Mouse (Mus musculus): ENCODE results near the gene Ptges3l.
A peak's percentile ranks its signal among the peaks of the same experiment; 100 is the strongest.
"Not testable (repeated sequence)": the region's sequence is repeated elsewhere in the genome, so short reads cannot be mapped to it uniquely, and the experiment has no call there.

Ptges3l gene

DNA sequence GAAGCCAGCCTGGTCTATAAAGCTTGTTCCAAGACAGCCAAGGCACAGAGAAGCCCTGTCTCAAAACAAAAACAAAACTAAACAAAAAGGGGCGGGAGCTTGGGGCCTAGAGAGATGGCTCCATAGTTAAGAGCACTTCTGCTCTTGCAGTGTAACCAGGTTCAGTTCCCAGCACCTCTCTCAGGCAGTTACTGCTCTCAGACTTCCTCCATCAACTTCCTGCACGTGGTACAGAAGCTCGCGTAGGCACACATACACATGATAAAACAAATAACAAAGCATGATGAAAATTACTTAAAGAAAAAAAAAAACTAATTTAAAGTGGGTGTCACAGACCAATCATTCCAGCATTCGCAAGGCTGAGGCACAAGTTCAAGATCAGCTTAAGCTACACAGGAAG, 5.0 kb downstream of the Ptges3l start:
- no peak for DNase-seq (ENCODE audit: low spot score in 2 of 2)

DNA sequence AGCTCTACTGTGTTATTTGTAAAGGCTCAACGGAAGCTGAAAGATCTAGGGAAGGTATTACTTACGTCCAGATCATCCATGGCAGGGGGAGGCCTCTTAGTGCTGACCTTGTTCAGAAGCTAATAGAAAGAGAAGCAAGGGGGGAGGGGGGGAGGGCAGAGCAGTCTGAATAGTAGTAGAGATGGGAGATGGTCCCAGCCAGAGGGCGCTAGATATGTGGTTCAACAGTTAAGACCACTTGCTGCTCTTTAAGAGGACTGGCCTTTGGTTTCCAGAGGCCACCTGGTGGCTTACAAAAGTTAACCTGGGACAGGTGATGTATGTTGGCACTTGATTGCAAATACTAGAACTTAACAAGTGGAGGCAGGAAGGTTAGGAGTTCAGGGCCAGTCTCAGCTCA, 5.5 kb downstream of the Ptges3l start:
- DNase-seq (ENCODE audit: low spot score in 2 of 2) = peak in 1 of 2 experiments; percentile 26

DNA sequence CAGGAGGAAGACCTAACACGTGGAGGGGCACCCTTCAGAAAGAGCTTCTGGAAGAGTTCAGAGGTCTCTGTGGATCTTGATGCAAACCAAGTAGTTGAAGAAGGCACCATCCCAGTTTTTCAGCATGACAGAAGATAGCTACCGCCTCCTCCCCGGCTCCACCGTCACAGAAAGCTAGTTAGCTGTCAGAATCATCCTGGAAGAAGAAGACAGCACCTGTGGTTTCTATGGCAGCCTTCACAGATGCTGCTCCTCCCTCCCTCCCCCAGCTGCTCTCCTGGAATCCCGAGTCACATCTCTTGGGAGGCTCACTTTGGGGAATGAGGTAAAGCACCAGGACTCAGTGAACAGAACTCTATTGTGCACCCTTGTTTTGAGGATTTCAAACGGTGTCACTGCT, 6.1 kb downstream of the Ptges3l start:
- DNase-seq (ENCODE audit: low spot score in 2 of 2) = no peak

DNA sequence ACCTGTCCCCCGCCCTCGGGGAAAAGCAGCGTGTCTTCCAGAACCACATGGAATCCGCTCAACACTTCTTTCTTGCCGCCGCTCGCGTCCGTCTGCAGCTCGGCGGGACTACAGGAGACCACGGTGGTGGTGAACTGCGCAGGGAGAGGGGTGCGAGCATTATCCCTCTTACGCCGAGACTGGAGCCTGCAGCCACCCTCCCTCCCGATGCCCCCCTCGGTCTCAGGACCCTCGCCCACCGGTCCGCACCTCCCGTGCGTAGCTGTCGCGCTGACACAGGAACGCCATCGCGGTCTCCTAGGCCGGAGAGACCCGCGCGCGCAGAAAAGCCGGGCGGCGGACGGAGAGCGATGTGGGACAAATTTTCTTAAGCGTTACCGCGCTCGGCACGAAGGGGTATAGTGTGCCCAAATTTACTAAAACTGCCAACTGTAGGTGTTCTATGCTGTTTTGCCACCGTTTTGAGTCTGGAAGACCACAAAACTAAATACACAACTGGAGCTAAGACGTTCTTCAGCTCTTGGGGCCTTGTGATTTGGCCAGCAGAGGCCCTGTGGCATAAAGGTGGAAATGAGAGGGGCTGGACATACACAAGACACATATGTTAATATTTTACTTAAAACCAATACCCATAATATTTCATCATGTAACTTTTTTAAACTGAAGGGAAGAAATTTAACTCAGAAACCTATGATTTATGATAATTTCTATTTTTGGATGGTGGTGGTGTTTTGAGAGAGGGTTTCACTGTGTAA, 7.9 kb downstream of the Ptges3l start, which contains the start of gene Aarsd1:
Gene Aarsd1, minus strand, starts transcription at position 515 of the 755 bp plus-strand sequence.
- DNase-seq (ENCODE audit: low spot score in 2 of 2) = peak; percentile 90 to 93

DNA sequence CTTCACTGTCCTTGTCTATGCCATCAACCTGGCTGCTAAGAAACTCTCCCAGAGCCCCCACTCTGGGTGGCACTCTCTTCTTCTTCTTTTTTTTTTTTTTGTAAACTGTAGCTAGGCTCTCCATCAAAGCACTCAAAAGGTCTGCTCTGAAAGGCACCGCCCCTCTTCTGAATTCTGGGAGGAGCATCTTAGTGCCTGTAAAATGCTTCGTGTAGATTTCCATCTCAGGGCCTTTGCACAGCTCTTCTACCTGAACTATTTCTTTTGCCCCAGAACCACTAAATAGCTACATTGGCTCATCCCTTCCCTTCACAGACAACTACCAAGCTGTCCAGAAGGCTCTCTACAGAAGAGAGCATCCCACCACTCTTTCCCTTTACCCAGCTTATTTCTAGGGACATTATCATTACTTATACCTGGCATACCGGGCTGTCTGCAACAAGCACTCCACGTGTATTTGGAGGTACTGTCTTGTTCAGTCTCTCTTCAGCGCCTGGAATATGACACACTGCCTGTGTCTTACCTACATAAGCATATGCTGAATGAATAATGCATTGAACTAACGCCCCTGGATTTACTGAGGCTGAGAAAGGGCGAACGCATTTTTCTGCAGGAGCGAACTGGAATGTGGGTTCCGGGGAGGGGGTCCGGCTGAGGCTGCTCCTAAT, 8.6 kb downstream of the Ptges3l start:
- peak in 1 of 2 experiments; percentile 33 for DNase-seq (ENCODE audit: low spot score in 2 of 2)

DNA sequence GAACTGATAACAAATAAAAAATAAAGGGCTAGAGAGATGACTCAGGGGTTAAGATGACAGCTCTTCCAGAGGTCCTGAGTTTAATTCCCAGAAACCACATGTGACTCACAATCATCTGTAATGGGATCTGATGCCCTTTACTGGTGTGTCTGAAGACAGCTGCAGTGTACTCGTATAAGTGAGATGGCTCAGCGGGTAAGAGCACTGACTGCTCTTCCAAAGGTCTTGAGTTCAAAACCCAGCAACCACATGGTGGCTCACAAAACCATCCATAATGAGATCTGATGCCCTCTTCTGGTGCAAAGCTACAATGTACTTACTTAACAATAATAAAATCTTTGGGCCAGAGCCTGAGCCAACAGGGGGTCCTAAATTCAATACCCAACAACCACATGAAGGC, 9.8 kb downstream of the Ptges3l start:
- no peak for DNase-seq (ENCODE audit: low spot score in 2 of 2)

DNA sequence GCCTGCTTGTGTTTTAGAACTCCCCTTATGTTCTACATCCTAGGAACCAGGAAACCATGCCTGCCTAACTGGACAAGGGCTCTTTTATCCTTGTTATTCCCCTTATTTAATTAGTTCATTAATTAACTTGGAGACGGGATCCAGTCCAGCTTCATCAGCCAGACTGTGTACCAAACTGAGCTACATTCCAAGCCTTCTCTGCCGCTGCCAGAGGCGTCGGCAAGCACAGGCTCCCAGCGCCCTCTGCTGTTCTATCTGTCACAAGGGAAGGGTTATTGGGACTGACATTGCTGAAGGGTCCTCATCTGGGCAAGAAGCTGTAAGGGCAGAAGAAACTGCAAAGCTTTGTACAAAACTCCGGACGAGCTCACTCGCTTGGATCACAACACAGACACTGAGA, 30.0 kb downstream of the Ptges3l start:
- peak; percentile 17 to 72 for DNase-seq (ENCODE audit: low spot score in 2 of 2)

DNA sequence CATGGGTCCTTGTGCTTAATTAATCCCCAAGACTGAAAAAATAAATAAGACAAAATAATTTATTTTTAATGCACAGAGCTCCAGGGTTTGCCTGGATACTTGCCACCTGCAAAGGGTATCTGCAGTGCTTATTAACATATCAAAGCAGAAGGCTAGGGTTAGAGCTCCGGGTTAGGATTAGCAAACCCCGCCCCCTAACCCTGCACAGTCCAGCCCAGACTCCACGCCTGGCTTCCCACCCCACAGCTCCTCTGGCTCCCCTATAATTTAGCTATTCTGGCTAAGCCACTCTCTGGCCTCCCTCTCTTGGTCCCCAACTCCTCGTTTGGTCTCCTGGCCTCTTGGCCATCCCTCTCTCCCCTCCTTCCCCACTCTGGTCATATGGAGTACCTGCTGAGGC, 43.3 kb downstream of the Ptges3l start:
- no peak for DNase-seq (ENCODE audit: low spot score in 2 of 2)

DNA sequence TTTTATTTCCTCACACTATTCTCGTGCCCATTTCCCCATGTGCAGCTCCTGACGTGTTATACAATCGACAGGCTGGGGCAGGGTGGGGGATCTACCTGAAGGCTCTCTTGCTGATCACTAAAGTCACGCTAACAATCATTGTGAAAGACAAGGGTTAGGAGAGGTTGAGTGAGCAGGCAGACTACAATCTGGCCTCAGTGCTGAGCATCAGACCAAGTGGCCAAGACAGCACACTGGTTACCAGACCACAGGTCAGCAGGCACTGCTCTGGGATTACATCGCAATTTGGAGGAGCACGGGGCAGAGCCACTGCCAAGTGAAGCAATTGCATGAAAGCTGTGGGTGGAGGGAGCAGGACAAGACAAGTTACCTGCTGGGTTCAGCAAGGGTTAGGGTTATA, 46.2 kb downstream of the Ptges3l start:
- DNase-seq (ENCODE audit: low spot score in 2 of 2) = no peak

DNA sequence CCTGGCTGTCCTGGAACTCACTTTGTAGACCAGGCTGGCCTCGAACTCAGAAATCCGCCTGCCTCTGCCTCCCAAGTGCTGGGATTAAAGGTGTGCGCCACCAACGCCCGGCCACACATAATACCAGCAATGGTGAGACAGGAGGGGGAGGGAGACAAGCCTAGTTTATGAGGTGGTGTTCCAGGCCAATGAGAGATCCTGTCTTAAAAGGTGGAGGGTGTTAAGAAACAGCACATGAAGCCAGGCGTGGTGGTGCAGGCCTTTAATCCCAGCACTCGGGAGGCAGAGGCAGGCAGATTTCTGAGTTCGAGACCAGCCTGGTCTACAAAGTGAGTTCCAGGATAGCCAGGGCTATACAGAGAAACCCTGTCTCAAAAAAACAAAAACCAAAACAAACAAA, 46.9 kb downstream of the Ptges3l start:
- DNase-seq (ENCODE audit: low spot score in 2 of 2) = not testable (repeated sequence)

DNA sequence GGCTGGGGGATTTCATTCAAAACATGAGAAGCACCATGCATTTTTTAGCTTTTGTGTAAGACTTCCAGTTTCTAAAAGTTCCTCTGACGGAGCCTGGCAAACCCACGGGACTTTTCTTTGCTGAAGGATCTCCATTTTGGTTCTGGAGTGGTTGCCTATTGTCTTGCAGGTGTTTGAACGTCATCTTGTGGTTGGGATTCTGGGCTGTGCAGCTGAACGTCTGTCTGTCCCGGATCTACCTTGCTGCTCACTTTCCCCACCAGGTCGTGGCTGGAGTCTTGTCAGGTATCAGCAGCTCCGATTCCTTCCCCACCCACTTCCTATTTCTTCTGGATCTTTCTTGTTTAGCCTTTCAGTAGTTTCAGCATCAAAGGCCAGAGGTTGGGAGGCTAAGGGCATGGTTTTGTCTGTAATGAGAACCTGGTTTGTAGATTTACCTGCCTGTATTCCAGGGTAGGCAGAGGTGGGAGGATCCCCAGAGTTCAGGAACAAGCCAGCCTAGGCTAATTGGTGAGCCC, 50.7 kb downstream of the Ptges3l start:
- no peak for DNase-seq (ENCODE audit: low spot score in 2 of 2)

DNA sequence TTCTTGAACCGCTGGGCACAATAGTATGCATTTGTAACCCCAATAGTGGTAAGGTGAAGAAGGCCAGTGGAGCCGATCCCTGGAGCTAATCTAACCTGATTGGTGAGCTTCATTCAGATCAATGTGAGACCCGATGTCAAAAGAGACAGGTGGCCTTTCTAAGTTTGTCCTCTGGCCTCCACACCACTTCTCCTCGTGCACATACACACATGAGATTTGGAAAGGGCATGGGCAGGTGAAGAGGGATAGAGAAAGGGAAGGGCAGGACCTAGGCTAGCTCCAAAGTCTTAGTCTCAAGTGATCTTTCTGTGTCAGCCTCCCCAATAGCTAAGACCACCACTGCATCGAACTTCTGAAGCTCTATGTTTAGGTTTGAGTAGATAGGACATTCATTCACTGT, 55.0 kb downstream of the Ptges3l start:
- no peak for DNase-seq (ENCODE audit: low spot score in 2 of 2)
